Mouse (Mus musculus) heart, embryonic 15.5 days (tissue): ENCODE measurements around the gene Hivep1. TPM values are rescaled to one million over a fixed set of nuclear protein-coding genes. Genes with fewer than 3 reads are reported as not detected.

ENCODE experiments used
- ATAC-seq: fragments of 200-750 bp; cut with Nextera tagmentation; replicated peaks from 2 replicates; pipeline ENCODE4 v1.8.0; 2017; ENCODE audit warnings: low read depth, moderate TSS enrichment; ENCODE audit not compliant: insufficient number of reproducible peaks, insufficient read depth, low FRiP score
- H3K27ac ChIP-seq: fragments of 300-500 bp; sonication (generic); 2 replicates; pipeline ENCODE4 v1.5.1; 2015; ENCODE audit warnings: mild to moderate bottlenecking, inconsistent platforms
- H3K27me3 ChIP-seq: fragments of 300-500 bp; sonication (generic); 2 replicates; pipeline ENCODE4 v1.6.1; 2015; ENCODE audit warnings: inconsistent platforms
- H3K36me3 ChIP-seq: fragments of 300-500 bp; sonication (generic); 2 replicates; pipeline ENCODE4 v1.6.1; 2015; ENCODE audit warnings: mild to moderate bottlenecking, inconsistent platforms
- H3K4me1 ChIP-seq: fragments of 300-500 bp; sonication (generic); replicated peaks from 2 replicates; pipeline ENCODE4 v1.6.1; 2015; ENCODE audit warnings: inconsistent platforms
- H3K4me2 ChIP-seq: fragments of 300-500 bp; sonication (generic); 2 replicates; pipeline ENCODE4 v1.6.1; 2015; ENCODE audit warnings: inconsistent platforms, mild to moderate bottlenecking, moderate library complexity
- H3K4me3 ChIP-seq: fragments of 300-500 bp; sonication (generic); 2 replicates; pipeline ENCODE4 v1.5.1; 2015; ENCODE audit warnings: mild to moderate bottlenecking, inconsistent platforms
- H3K9ac ChIP-seq: fragments of 300-500 bp; sonication (generic); 2 replicates; pipeline ENCODE4 v1.6.1; 2015; ENCODE audit warnings: mild to moderate bottlenecking, inconsistent platforms
- H3K9me3 ChIP-seq: fragments of 300-500 bp; sonication (generic); replicated peaks from 2 replicates; pipeline ENCODE4 v1.6.1; 2016; ENCODE audit warnings: inconsistent platforms
- WGBS: fragments of 180-500 bp; shearing (Covaris S2); methylation state at CpG from one replicate; pipeline ENCODE4 v1.1.7; 2015; ENCODE audit warnings: mixed read lengths; 5-methylcytosine and 5-hydroxymethylcytosine counted together
- polyA plus RNA-seq: library from polyadenylated mRNA; unstranded; fragments of >200 nt; fragmentation: Nextera tagmentation; extraction: Ambion mirVana; gene quantifications from 2 replicates; pipeline ENCODE4 v1.2.1, GENCODE M21; 2015

Gene Hivep1
- polyA plus RNA-seq, 1 experiment from 2014 or later: 7.6 TPM

DNA sequence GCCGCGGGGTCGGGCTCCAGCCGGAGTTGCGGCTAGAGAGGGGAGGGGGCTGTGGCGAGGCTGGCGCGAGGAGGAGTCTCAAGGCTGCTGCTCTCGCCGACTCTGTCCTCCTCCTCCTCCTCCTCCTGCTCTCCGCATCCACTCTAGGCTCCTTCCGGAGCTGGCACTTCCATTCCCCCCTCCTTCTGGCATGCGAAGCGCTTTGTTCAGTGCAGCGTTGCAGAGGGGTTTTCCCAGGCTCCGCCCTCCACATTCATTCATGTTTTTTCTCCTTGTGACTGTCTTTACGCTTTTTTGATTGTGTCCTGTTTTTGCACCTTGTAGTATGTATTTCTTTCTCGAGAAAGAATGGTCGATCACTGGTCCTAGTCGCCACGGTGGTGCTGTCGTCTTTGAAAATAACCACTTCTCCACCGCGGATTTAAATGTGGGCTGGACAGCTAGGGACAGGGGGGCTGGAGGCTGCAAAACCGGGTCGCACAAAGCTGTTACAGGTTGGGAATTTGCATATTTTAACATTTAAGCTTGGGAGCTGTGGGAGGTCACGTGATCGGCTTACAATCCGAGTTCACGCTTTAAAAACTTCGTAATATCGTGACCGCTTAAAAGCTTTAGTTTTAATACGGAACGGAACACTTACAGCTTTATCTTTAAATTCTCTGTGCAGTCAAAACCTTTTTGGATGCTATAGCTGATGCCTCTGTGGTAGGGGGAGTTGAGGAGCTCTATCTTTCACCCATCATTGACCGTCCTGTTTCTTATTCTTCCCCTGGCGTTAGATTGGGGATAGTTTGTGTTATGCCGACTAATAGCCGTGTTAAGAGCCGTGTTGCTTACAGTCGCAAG, 1.1 kb downstream of the Hivep1 start:
- Histone ChIP-seq H3K9ac (peak overlapping the region; percentile 93), H3K4me1 (peaks cover 25% of the 10 kb centered on the region), H3K27me3 (no peaks in the 10 kb centered on the region), H3K4me3 (peak overlapping the region; percentile 97), H3K36me3 (peaks cover 16% of the 10 kb centered on the region; the same call in 1 of the 2 replicates), H3K9me3 (no peaks in the 10 kb centered on the region), H3K4me2 (peak overlapping the region; percentile 81), H3K27ac (peak overlapping the region; percentile 94)
- peak; percentile 32 for ATAC-seq
- WGBS: under 1% methylated on average over 41 of the region's 41 CpGs

DNA sequence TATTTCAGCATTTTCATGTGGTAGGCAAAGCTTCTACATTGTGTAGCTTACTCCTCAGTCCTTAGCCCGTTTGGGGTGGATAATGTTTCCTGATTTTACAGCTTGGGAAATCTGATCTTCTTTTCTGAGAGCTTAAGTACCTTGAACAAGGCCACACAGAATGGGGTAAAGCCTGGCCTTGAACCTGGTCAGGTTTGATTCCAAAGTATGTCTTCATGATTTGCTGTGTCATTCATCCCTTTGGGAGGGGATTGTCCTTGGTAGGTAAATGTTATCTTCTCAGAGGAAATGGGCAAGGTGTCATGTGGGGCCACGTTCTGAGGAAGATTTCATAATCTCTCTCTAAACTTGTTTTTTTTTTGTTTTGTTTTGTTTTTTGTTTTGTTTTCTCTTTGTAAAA, 1.8 kb downstream of the Hivep1 start:
- Histone ChIP-seq H3K9me3 (no peaks in the 10 kb centered on the region), H3K27me3 (no peaks in the 10 kb centered on the region)

GRCm38 (mm10) chr13:42054138-42054537, 2.3 kb downstream of the Hivep1 start:
- no peaks in the 10 kb centered on the region for H3K9me3 ChIP-seq
- no peak overlapping the region for H3K27ac ChIP-seq
- no peak for ATAC-seq
- H3K36me3 ChIP-seq: peaks cover 16% of the 10 kb centered on the region; the same call in 1 of the 2 replicates
- H3K4me3 ChIP-seq: no peak overlapping the region
- H3K4me2 ChIP-seq: no peak overlapping the region
- peaks cover 17% of the 10 kb centered on the region for H3K4me1 ChIP-seq
- WGBS: 47% methylated on average over 3 of the region's 3 CpGs
- H3K9ac ChIP-seq: no peak overlapping the region
- no peaks in the 10 kb centered on the region for H3K27me3 ChIP-seq

More for the DNA sequence above, 1.8 kb downstream of the Hivep1 start:
- Histone ChIP-seq H3K4me1 (peaks cover 21% of the 10 kb centered on the region), H3K4me2 (peak overlapping the region; percentile 81), H3K36me3 (peaks cover 16% of the 10 kb centered on the region; the same call in 1 of the 2 replicates), H3K27ac (no peak overlapping the region), H3K9ac (no peak overlapping the region), H3K4me3 (peak overlapping the region; percentile 97)
- 30% methylated on average over 2 of the region's 2 CpGs for WGBS
- ATAC-seq: no peak

DNA sequence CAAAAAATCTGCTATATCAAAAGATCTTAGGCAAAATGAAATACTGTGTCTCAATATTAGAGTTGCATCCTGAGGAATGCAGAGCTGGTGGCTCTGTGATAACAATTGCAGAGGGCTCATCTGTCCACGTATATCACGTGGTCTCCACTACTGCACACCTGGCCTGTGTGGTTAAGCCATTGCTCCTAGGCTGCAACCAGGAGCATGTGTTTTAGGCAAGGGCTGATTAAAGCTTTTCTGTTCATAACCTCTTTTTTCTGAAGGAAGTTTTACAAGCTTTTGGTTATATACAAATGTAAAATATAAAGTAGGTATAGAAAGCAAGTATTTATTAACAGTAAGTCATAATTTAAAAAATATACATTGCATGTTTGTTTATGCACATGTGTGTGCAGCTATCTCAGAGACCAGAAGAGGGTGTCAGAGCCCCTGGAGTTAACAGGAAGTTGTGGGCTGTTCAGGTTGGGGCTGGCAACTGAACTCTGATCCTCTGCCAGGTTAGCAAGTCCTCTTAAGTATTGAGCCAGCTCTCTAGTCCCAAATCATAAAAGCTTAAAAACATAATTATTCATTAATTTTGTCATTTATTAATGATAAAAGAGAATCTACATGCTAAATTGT, 5.0 kb downstream of the Hivep1 start:
- H3K27me3 ChIP-seq: no peaks in the 10 kb centered on the region
- H3K36me3 ChIP-seq: peaks cover 19% of the 10 kb centered on the region
- H3K27ac ChIP-seq: no peak overlapping the region
- no peaks in the 10 kb centered on the region for H3K9me3 ChIP-seq
- H3K4me2 ChIP-seq: no peak overlapping the region
- ATAC-seq: no peak
- peaks cover 16% of the 10 kb centered on the region for H3K4me1 ChIP-seq
- WGBS: 80% methylated on average over 2 of the region's 2 CpGs
- H3K4me3 ChIP-seq: no peak overlapping the region
- H3K9ac ChIP-seq: no peak overlapping the region

GRCm38 (mm10) chr13:42060846-42061630, 9.2 kb downstream of the Hivep1 start:
- H3K4me2 ChIP-seq: no peak overlapping the region
- no peaks in the 10 kb centered on the region for H3K27me3 ChIP-seq
- WGBS: 76% methylated on average over 10 of the region's 10 CpGs
- H3K27ac ChIP-seq: no peak overlapping the region
- peaks cover 12% of the 10 kb centered on the region for H3K36me3 ChIP-seq
- H3K9me3 ChIP-seq: no peaks in the 10 kb centered on the region
- no peak overlapping the region for H3K4me3 ChIP-seq
- ATAC-seq: no peak
- H3K9ac ChIP-seq: no peak overlapping the region
- H3K4me1 ChIP-seq: peaks cover 6% of the 10 kb centered on the region

- Histone ChIP-seq H3K9ac (no peak overlapping the region), H3K9me3 (no peaks in the 10 kb centered on the region), H3K4me3 (no peak overlapping the region), H3K27ac (no peak overlapping the region), H3K4me2 (no peak overlapping the region), H3K4me1 (peaks cover 8% of the 10 kb centered on the region), H3K27me3 (no peaks in the 10 kb centered on the region), H3K36me3 (peaks cover 3% of the 10 kb centered on the region)
- ATAC-seq: no peak
These were observed 12.4 kb downstream of the Hivep1 start for GRCm38 (mm10) chr13:42064257-42064656.

DNA sequence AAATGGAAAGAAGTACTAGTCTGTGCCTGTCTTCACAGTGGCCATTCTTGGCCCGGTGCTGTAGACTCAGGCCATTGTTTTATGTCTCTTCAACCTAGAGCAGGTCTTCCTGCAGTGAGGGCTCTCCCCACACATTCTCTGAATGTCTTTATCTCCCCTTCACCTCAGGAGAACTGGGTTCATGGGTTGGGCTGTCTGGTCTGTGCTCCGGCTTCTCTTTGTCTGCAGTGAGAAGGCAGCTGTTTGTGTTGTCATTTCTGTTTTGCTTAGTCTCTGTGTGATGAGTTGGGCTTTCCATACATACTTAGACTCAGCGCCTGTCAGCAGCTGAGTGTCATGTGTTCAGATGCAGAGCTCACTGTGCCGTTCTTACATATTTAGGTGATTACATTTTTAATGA, 18.4 kb downstream of the Hivep1 start:
- no peaks in the 10 kb centered on the region for H3K9me3 ChIP-seq
- ATAC-seq: no peak
- peaks cover 15% of the 10 kb centered on the region for H3K4me1 ChIP-seq
- no peak overlapping the region for H3K4me3 ChIP-seq
- H3K4me2 ChIP-seq: no peak overlapping the region
- H3K9ac ChIP-seq: no peak overlapping the region
- H3K27ac ChIP-seq: no peak overlapping the region
- H3K27me3 ChIP-seq: no peaks in the 10 kb centered on the region
- WGBS: 41% methylated on average over 4 of the region's 4 CpGs
- no peaks in the 10 kb centered on the region; the same call in 1 of the 2 replicates for H3K36me3 ChIP-seq

GRCm38 (mm10) chr13:42071011-42071410, 19.2 kb downstream of the Hivep1 start:
- no peak overlapping the region for H3K27ac ChIP-seq
- no peak overlapping the region for H3K4me3 ChIP-seq
- no peaks in the 10 kb centered on the region for H3K9me3 ChIP-seq
- WGBS: 82% methylated on average over 6 of the region's 6 CpGs
- H3K4me2 ChIP-seq: no peak overlapping the region
- ATAC-seq: no peak
- no peak overlapping the region for H3K9ac ChIP-seq
- no peaks in the 10 kb centered on the region for H3K27me3 ChIP-seq
- peaks cover 15% of the 10 kb centered on the region for H3K4me1 ChIP-seq
- no peaks in the 10 kb centered on the region; the same call in 1 of the 2 replicates for H3K36me3 ChIP-seq

DNA sequence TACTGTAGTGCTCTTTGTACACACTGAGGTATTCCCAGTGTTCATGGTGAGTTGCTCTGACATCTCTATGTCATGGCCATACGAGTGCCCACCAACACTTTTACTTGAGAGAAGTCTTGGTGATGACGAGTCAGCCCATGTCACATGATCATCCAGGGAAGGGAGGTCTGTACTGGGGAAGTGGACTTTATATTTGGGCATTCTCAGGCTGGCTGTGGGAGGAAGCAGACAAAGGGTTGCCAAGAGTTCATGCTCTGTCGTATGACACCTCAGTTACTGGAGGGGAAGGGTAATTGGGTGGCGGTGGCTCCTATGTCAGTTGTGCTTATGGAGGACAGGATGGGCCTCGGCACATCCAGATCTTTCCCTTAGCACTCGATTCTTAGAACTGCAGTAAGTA, 21.5 kb downstream of the Hivep1 start:
- H3K27me3 ChIP-seq: no peaks in the 10 kb centered on the region

DNA sequence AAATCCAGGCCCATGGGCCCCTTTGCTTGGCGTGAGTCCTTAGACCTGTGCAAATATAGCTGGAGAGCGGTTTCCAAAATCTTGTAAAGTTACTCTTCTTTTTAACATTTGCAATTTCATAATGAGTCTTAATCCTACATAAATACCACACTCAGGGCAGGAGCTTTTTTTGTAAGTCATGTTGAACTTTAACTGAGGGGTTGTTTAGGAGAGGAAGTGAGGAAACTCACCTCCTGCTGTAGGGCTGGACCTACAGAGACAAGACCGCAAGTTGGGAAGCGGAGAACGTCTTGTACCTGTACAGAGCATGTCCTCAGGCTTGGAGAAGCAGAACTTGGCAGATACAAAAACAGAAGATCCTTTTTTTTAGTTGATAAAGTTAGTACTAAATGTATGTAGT, 23.7 kb downstream of the Hivep1 start:
- H3K9ac ChIP-seq: no peak overlapping the region
- ATAC-seq: no peak
- H3K36me3 ChIP-seq: peaks cover 4% of the 10 kb centered on the region
- no peaks in the 10 kb centered on the region for H3K27me3 ChIP-seq
- WGBS: 92% methylated on average over 5 of the region's 5 CpGs
- H3K4me1 ChIP-seq: peaks cover 6% of the 10 kb centered on the region
- H3K27ac ChIP-seq: no peak overlapping the region
- H3K4me3 ChIP-seq: no peak overlapping the region
- no peak overlapping the region for H3K4me2 ChIP-seq
- no peaks in the 10 kb centered on the region for H3K9me3 ChIP-seq

More for the DNA sequence above, 21.5 kb downstream of the Hivep1 start:
- H3K36me3 ChIP-seq: peaks cover 4% of the 10 kb centered on the region
- H3K9me3 ChIP-seq: no peaks in the 10 kb centered on the region
- H3K4me3 ChIP-seq: no peak overlapping the region
- 51% methylated on average over 6 of the region's 6 CpGs for WGBS
- no peak overlapping the region for H3K4me2 ChIP-seq
- ATAC-seq: no peak
- no peak overlapping the region for H3K9ac ChIP-seq
- H3K27ac ChIP-seq: no peak overlapping the region
- peaks cover 15% of the 10 kb centered on the region for H3K4me1 ChIP-seq

GRCm38 (mm10) chr13:42076751-42077302, 25.0 kb downstream of the Hivep1 start:
- peaks cover 4% of the 10 kb centered on the region for H3K36me3 ChIP-seq
- H3K4me2 ChIP-seq: no peak overlapping the region
- no peaks in the 10 kb centered on the region for H3K9me3 ChIP-seq
- 84% methylated on average over 5 of the region's 5 CpGs for WGBS
- H3K4me3 ChIP-seq: no peak overlapping the region
- no peak overlapping the region for H3K27ac ChIP-seq
- peaks cover 7% of the 10 kb centered on the region for H3K4me1 ChIP-seq
- H3K27me3 ChIP-seq: no peaks in the 10 kb centered on the region
- no peak for ATAC-seq
- no peak overlapping the region for H3K9ac ChIP-seq
